Mouse (Mus musculus): ENCODE results near the gene Tbxa2r.

The Tbxa2r gene

GRCm38 (mm10) chr10:81344421-81345161, 16.1 kb downstream of the Tbxa2r start:
- no peak for DNase-seq (ENCODE audit: low spot score in 2 of 2)

DNA sequence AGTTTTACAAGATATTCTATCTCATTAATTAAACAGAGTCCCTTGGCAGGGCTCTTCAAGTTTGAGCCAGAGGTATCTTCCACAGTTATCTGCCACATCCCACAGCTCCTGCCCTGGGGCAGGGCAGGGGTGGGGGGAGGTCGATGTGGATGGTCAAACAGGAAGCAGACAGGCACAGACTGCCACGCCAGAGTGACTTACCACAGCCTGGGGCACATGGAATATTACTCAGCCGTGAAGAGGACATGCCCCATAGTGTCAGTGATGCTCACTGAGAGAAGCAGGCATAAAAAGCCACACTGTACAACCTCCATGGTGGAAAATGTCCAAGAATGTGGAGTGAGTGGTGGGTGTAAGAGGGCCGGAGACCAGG, 16.6 kb downstream of the Tbxa2r start:
- DNase-seq (ENCODE audit: low spot score in 2 of 2): no peak

DNA sequence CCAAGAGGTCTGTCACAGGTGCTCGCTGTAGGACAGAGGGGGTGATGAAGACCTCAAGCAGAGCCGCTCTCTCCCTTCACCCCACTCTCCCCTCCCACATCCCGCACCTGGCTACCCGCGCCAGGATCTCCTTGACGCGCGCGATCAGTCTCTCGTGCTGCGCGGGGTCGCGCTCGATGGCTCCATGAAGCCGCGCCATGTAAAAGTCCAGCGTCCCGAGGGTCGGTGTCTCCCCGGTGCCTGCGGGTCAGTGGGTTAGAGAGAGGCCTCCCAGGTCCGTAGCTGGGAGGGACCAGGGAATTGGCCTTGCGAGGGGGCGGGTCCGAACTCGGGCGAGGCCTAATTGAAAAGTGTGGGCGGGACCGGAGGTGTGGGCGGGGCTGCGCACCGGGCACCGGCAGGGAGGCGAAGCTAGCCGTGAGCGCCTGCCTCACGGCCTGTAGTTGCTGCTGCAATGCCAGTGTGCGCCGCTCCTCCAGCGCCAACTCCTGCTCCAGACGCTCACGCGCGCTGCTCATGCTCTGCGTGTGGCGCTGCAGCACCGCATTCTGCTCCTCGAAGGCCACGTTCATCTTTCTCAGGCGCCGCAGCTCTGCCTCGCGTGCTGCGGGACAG, 18.0 kb downstream of the Tbxa2r start:
- no peak for DNase-seq (ENCODE audit: low spot score in 2 of 2)

- no peak for DNase-seq (ENCODE audit: low spot score in 2 of 2)
Observed at GRCm38 (mm10) chr10:81349146-81349545, 20.6 kb downstream of the Tbxa2r start.

GRCm38 (mm10) chr10:81349961-81350350, 21.4 kb downstream of the Tbxa2r start:
- no peak for DNase-seq (ENCODE audit: low spot score in 2 of 2)

GRCm38 (mm10) chr10:81350351-81351063, 22.0 kb downstream of the Tbxa2r start, which contains the start of gene Hmg20b:
TSS of gene Hmg20b (minus strand) at chr10:81350480.
- DNase-seq (ENCODE audit: low spot score in 2 of 2): peak; percentile 99 to 100

- DNase-seq (ENCODE audit: low spot score in 2 of 2): no peak
Observed at GRCm38 (mm10) chr10:81351678-81352291, 23.3 kb downstream of the Tbxa2r start.

DNA sequence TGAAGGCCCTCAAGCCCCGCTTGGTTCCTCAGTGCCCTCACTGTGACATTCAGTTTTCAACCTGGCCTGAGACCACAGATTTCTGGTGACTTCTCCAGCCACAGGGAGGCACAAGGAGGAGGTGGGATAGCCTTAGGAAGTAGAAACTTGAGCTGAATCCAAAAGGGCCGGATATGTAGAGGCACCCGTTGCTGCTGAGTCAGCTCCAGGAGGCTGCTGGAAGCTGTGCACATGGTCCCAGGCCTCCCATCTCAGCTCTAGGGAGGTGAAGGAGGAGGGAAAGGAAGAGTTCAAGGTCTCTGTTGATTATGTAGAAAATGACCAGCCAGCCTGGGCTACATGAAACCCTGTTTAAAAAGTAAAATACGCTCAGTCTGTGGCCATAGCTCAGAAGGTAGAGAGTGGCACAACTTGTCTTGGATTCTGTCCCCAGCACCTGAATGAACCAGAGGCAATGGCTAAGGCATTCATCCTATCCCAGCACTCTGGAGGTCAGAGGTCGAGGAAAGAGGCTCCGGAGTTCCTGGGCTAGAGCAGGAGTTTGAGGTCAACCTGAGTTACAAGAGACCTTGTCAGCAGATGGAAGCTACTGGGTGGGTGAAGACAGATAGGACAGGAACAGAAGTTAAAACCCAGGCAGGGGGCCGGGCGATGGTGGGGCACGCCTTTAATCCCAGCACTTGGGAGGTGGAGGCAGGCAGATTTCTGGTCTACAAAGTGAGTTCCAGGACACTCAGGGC, 26.4 kb downstream of the Tbxa2r start:
- no peak for DNase-seq (ENCODE audit: low spot score in 2 of 2)

DNA sequence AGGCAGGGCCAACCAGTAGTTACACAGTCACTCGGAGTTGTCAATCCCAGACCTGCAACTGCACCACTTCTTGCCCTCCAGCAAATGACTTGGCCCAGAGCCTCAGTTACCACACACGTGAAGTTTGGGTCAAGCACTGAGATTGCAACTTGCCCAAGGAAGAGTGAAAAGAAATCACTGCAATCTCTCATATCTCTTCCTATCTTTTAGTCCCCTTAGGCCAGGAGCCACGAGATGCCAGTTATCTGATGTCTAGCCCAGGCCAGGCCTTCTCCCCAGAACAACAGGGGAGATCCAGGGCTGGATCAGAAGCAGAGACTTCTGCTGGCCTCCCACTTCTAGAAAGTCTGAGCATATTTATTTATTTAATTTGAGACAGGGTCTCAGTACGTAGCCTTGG, 27.0 kb downstream of the Tbxa2r start:
- DNase-seq (ENCODE audit: low spot score in 2 of 2): no peak

GRCm38 (mm10) chr10:81356352-81356990, 27.9 kb downstream of the Tbxa2r start:
- no peak for DNase-seq (ENCODE audit: low spot score in 2 of 2)

- peak; percentile 86 to 90 for DNase-seq (ENCODE audit: low spot score in 2 of 2)
Observed at GRCm38 (mm10) chr10:81356991-81357844, 28.7 kb downstream of the Tbxa2r start, which contains the start of gene Mfsd12. TSS of gene Mfsd12 (plus strand) at chr10:81357491.

GRCm38 (mm10) chr10:81358209-81358608, 29.7 kb downstream of the Tbxa2r start:
- DNase-seq (ENCODE audit: low spot score in 2 of 2): no peak

GRCm38 (mm10) chr10:81358841-81359240, 30.3 kb downstream of the Tbxa2r start:
- no peak for DNase-seq (ENCODE audit: low spot score in 2 of 2)

DNA sequence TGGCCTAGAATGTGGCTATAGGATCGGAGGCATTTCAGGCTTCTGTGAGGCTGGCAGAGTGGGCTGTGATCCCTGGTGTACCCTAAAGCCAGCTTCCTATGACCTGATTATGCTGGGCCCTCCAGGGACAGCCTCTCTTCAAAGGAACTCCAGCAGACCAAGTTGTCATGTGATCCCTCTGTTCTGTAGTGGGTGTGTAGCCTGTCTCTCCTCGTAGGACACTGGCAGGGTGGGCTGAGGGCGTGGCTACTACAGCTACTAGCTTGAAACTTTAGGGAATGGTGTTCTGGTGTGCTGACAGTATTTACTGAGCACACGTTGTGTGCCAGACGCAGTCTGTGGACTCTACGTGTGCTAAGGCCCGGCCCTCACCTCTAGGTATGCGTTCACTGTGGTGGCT, 32.2 kb downstream of the Tbxa2r start:
- no peak for DNase-seq (ENCODE audit: low spot score in 2 of 2)

GRCm38 (mm10) chr10:81362336-81362949, 33.9 kb downstream of the Tbxa2r start:
- DNase-seq (ENCODE audit: low spot score in 2 of 2): no peak

DNA sequence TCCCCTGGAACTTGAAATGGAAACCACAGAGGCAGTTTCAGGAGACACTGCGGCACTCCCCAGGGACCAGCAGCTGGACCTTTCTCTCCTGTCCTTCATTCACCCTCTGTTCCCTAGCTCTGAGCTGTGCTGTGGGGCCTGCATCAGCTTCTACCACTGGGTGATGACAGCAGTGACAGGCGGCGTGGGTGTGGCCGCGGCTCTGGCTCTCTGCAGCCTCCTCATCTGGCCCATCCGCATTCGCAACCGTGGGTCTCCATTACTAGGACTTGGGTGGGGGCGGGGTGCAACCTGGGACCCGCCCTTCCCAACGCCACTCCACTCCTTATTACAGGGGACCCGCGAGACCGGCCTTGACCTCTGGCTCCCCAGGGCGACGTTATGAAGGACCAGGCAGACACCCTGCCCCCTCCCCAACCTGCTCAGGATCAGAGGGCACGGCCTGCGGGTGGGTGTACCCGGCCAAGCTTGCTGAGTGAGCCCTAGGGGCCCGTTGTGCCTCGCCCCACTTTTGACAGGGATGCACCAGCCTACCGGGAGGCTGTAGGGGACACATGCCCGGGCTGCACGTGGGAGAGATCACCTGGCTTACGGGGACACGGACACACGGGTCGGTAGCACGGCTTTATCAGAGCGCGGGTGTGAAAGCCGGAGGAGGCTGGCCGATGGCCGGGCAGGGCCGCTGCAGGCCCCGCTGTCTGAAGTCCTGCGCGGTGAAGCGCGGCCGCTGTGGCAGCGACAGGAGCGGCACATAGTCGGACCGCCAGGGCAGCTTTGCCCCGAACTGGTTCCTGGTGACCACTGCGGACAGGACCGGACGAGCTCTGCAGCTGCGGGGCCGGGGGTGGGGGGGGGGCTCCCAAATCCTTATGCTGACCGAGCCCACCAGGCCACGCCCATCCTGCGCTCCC, 35.2 kb downstream of the Tbxa2r start:
- DNase-seq (ENCODE audit: low spot score in 2 of 2): peak in 1 of 2 experiments; percentile 65

DNA sequence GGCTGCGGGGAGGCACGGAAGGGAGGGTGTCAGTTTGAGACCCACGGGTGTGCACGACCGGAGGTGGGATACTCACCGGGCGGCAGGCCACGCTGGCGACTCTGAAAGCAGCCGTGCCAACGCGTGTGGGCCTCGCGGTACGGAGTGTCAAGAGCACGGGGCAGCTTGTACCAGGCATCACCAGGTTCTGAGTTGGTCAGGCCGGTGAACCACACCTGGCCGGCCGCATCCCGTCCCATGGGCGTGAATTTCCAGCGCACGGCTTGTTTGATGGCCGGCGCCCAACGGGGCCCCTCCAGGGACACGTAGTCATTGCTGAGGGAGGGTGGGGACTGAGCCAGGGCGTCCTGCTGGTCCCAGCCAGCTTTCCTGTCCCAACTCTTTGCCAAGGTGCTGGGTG, 36.1 kb downstream of the Tbxa2r start:
- DNase-seq (ENCODE audit: low spot score in 2 of 2): no peak

- DNase-seq (ENCODE audit: low spot score in 2 of 2): no peak
Observed at GRCm38 (mm10) chr10:81365073-81365472, 36.5 kb downstream of the Tbxa2r start.

Measured in heart, adult 9 months (tissue).